Mouse (Mus musculus) left cerebral cortex, adult 11 months (tissue): ENCODE measurements at regions not wholly inside any gene's neighbourhood (a gene's known extent, or its start where the extent isn't known, plus 50 kb on each side); places are given as distances from the start of the nearest gene placed in this dataset.
A peak's percentile ranks its signal among the peaks of the same experiment; 100 is the strongest.

Source experiments
- DNase-seq: peaks from one replicate; pipeline ENCODE4 v3.0.0; 2022; ENCODE audit warnings: low spot score

DNA sequence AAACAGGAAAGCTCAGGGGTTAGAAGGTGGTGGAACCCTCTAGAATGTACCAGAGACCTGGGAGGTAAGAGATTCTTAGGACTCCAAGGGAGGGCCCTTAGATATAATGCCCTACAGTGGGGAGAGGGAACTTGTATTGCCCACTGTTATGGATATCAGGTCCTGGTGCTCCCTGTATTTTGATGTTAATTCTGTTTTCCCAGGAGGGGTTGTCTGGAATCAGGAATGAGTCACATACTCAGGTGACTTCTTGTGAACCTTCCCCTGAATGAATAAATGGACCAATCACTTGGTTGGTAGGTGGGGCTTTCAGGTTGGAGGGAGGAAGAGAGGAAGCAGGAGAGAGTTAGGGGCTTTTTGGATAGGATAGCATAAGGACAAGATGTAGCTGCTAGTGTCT is 533.8 kb upstream of the Htr2c start:
- no peak for DNase-seq

DNA sequence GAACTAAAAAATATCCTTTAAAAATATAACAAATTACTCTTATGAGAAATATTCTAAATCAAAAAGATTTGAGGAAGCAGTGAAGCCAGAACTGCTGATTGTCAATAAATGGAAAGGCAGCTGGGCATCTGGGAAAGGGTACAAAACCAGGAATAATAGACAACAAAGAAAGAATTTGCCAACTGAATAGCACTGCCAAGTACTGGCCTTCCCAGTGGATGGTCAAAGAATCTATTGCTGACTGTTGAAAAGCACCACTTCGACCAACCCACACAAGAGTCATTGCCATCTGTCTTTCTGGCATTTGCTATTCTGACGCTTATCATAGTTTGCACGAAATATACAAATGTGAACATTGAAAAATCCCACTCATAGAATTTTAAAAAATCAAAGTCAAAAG is 502.4 kb upstream of the Htr2c start:
- DNase-seq: peak; percentile 1

DNA sequence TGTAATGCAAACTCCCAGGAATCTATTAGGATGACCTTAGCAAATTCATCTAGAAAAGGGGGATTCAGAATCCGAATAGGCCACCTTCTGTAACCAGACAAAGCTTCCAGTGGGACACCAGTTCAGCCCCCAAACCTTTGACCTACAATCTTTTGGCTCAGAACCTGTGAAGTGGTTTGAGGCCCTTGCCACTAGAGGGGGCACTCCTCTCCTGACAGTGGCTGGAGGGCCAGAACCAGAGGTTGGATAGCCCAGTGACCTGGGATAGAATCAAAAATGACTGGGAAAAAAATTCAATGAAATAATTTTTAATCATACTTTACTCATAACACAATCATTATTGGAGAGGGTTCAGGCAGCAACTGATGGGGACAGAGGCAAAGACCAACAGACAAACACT is 484.7 kb upstream of the Htr2c start:
- no peak for DNase-seq

DNA sequence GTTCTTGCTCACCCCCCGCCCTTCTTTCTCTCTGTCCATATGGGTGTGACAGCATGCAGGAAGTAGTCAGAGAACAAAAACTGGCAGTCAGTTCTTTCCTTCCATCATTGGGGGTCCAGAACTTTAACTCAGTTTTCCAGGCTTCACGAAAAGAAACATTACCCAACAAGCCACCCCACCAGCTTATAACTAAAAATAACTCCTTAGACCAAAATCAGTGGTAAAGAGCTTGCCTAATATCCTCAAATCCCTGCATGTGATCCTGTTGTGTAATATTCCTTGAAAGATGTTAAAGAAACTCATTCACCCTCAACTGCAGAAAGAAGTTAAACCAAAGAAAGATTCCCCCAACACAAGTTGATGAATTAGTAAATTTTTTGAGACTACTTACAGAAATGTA is 449.8 kb upstream of the Htr2c start:
- no peak for DNase-seq

DNA sequence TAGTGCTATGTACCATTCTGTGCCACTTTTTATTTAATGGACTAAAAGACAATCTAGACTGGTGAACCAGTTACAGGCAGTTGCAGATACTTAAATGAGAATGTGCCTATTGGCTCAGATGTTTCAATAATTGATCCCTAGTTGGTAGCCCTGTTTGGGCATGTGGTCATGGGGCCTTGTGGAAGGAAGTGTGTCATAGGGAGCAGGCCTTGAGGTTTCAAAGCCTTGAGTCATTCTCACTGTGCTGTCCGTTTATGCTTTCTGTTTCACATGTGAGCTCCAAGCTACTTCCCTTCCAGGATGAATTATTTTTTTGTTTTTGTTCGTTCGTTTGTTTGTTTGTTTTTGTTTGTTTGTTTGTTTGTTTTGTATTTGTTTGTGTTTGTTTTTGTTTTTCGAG is 449.1 kb upstream of the Htr2c start:
- DNase-seq: no peak

DNA sequence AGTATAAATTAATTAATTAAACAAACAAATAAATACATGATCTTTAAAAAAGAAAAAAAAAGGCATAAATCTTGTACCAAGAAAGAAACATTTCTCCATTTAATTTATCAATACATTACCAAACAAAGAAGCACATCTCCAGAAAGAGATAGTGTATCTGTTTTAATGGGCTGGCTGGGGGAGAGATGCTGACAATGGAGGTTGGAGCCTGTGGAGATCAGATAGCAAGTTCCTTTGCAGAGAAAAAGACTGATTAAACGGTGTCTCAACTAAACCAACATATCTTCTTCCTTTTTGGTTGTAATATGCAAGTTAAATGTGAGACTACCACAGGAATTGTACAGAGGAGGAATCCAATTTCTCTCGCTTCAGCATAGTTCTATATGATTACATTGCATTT is 433.5 kb upstream of the Htr2c start:
- no peak for DNase-seq

DNA sequence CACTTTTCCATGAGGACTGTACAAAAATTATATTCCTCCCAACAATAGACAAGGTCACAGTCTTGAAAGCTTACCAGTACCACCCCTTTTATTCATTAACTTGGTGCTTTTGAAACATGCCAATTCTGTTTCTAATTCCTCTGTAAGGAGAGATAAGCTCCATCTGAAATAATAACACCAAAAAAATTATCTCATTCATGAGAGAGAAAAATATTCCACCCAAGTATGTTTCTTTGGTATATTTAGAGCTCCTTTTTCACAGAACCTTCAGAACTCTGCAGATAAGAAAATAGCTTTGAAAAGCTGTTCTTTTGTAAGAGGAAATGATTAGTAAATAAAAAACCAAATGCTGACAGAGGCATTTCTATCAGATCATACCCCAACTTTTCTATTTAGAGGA is 424.5 kb upstream of the Htr2c start:
- DNase-seq: no peak

DNA sequence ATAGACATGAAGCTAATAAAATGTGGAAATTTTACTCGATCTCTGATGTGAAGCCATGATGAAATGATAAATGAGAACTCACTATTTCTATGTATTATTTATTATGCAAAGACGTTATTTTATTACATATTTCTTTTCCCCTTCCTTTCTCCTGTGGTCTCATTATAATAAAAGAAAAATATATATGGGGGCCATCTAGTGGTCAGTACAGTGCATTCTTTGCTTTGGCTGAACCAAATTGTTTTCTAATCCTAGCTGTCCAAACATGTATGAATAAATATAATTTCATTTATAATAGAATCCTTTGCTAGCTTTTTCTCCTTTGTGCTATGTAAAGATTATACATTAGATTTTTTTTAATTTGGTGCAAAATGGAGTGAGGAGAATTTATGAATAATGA is 403.7 kb upstream of the Htr2c start:
- DNase-seq: no peak
